Mouse (Mus musculus) yolk sac, embryonic 10.5 days (tissue): ENCODE results near the gene Fnbp1l.

Experiments
- DNase-seq: peaks from one replicate; pipeline ENCODE4 v3.0.0-alpha.2; 2017; ENCODE audit warnings: low spot score

The Fnbp1l gene

GRCm38 (mm10) chr3:122520875-122521274 lies 98.6 kb downstream of the Fnbp1l start:
- no peak for DNase-seq

DNA sequence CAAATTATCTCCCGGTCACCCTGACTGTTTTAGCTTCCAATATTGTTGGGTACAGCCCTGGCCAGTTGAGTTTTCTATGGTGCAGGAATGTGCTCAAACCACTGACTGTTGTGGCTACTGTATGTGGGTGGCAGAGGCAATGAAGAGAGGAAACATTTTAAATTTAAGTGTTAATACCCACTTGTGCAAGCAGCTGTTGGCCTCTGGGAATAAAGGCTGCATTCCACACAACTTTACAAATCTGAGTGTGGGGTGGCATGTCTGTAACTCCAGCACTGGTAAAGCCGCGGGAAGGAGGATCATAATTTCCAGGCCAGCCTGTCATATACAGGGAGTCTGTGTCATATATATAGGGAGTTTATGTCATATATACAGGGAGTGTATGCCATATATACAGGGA lies 99.2 kb downstream of the Fnbp1l start:
- DNase-seq: no peak

DNA sequence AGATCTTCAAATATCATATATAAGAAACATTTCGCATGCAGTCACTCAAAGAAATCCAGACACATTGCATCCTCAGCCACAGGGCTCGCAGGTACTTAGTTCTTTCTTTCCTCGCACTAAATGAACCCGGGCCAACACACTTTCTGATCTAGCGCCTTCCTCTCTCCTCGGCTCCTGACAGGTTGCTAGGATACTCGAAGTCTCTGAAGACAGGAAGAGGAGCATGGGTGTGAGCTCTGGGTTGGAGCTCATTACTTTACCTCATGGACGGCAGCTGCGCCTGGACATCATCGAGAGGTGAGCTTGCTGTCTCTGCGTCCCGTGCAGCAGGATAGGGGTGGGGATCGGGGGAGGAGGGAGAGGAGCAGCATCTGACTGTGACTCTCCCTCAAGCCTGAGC lies 100.4 kb downstream of the Fnbp1l start:
- DNase-seq: no peak

DNA sequence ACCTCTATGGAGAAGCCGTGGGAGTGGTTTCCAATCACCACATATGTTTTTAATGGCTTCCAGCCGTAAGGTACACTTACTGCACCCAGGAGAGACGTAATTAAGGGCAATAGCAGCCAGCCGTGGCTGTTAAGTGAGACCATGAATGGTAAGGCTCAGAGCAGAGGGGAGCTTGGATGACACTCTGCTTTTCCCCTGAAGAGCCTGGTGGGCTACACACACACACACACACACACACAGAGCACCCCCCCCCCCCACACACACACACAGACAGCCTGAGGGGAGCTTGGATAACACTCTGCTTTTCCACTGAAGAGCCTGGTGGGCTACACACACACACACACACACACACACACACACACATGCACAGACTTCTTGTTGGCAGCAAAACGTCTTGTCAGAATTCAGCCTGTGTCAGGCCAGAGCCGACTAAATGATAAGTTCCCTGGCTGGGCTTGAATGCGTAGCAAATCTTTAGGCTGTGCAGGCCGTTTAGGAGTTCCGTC lies 101.2 kb downstream of the Fnbp1l start:
- no peak for DNase-seq

GRCm38 (mm10) chr3:122517726-122518125 lies 101.8 kb downstream of the Fnbp1l start:
- DNase-seq: no peak

DNA sequence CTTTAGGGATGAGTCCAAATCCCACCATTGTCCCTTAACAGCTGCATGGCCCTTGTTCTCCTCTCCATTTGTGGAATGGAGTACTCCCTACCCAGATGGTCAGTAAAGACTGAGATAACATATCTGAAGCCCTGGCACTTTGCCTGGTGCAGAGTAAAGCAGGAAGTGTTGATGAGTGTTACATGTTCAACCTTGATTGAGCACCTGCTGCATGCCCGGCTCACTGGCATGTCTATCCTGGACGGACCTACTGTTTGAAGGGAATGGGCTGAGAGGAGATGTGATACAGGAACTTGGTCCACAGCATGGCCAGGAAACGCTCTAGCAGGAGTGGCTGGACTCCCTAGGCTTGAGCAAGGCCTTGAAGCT lies 103.2 kb downstream of the Fnbp1l start:
- no peak for DNase-seq

- no peak for DNase-seq
These were observed 103.8 kb downstream of the Fnbp1l start for GRCm38 (mm10) chr3:122515568-122516326.

DNA sequence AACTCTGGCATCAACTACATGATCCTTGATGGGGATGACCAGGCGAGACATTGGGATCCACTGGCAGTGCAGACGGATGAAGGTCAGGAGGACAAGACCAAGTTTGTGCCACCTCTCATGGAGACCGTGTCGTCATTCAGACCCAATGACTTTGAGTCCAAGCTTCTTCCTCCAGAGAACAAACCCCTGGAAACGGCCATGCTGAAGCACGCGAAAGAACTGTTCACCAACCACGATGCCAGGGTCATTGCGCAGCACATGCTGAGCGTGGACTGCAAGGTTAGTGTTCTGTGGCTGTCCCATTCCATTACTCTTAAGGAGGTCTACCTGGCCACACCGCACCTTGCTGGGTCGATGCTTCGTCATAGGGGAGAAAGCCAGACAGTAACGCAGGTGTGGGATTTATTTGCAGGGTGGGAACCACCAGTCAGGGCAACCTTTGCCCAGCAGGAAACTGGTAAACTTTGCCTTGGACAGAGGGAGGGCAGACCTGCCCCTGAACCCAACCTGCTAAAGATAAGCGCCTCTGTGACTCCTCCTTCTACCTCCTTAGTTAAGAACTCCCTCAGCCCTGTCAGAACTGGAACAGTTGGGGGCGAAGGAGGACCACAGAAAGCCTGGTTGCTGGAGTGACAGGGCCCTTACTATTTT lies 106.7 kb downstream of the Fnbp1l start:
- DNase-seq: peak; percentile 67

GRCm38 (mm10) chr3:122511721-122512619 lies 107.5 kb downstream of the Fnbp1l start:
- peak; percentile 69 for DNase-seq

- no peak for DNase-seq
These were observed 108.6 kb downstream of the Fnbp1l start for GRCm38 (mm10) chr3:122510932-122511331.

DNA sequence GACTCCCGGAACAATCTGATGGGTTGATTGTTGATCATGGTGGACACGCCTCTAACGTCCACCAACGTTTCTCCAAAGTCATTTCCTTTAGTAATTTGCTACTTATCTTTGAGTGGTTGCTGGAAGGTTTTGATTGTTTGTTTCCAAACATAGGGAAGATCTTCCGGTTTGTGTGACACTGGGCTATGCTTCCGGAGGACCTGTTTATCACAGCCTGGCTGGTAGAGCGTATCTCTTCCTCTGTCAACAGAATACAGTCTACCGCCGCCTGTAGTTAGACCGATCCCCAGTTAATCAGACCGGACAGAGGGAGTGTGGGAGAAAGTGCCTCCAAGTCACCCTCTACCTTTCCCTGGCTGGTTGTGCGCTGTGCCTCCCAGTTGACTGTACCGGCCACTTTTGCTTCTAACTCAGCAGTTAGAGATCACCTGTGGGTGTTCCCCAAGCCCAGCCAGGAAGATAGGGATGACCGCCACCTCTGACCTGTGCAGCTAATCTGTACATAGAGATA lies 109.2 kb downstream of the Fnbp1l start:
- DNase-seq: peak; percentile 65

DNA sequence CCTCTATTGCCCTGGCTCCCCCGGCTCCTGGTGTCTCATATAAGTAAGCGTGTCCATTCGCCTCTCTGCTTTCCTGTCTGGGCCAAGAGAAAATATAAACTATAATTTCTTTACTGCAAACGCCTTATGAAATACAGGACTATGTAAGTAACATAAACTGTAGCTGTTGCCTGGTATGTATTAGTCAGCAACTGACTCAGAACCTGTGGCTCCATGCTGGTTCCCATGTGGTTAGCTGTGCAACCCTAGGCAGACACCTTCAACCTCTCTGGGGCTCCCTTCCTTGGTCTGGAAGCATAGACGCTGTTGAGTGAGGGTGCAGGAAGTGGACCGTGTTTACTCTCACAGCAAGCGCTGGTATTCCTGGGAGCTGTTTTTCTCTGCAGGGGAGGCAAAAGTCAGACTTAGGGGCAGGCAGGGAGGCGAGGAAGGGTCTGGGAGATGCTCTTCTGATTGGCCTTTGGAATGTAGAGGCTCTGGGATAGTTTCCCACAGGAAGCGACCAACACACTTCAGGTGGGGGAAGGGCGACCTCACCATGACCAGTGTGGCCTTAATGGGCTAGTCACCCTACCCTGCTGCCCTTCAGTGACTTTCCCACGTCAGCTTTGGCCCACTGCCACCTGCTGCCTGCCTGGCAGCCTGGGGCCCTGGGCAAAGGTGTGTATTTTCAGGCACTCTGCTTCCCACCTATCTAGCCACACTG lies 109.8 kb downstream of the Fnbp1l start:
- peak; percentile 75 for DNase-seq

DNA sequence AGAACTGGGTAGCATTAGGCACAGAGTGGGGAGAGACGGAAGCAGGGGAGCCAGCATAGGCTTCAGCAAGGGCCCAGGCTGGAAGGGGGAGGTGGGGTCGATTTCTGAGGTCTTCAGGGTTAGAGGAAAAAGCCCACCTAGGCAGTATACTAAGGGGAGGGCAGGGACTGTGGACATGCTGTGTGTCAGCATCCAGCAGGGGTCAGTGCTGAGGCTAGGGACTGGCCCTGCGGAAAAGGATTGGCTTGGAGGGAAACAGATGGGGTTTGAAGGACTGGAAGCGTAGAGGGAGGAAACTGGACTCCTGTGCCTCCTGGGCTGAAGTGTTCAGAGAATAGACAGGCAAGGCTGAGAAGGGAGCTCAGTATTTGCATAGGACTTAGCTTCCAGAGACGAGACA lies 110.4 kb downstream of the Fnbp1l start:
- peak; percentile 73 for DNase-seq

DNA sequence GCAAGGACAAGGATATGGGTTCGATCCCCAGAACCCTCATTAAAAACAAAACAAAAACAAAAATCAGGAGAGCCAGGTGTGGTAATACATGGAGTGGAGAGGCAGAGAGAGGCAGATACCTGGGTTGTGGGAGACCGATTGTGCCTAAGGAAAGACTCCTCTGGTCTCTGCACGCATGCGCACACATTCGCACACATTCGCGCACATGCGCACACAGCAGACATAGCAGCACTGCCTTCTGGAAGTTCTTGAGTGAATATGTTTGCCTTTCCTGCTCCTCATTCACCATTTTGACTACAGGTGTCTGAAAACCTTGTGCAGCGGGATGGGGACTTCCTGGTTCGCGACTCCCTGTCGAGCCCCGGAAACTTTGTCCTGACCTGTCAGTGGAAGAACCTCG lies 111.7 kb downstream of the Fnbp1l start:
- DNase-seq: no peak

DNA sequence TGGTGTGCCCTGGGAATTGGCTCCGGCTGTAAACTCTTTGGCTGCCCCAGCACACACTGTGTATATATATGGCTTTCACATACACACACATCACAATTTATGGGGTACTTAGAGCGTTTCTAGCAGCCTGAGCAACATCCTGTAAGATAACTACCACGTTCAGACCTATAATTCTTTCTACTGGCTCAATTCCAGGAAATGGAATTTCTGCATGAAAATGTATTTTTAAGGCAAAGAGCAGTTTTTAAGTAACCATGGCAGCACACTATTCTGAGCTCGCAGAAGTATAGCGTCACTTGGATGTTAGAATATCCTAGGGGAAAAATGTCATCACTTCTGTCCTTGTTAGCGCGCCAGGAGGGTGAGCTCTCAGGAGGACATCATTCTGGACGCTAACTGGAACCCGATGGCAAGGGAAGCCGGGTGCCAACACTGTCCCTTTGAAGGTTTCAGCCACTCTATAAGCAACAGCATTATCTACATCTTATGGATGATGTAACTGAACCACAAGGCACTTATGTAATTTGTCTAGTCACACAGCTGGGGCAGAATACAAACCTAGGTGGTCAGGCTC lies 113.1 kb downstream of the Fnbp1l start:
- no peak for DNase-seq

DNA sequence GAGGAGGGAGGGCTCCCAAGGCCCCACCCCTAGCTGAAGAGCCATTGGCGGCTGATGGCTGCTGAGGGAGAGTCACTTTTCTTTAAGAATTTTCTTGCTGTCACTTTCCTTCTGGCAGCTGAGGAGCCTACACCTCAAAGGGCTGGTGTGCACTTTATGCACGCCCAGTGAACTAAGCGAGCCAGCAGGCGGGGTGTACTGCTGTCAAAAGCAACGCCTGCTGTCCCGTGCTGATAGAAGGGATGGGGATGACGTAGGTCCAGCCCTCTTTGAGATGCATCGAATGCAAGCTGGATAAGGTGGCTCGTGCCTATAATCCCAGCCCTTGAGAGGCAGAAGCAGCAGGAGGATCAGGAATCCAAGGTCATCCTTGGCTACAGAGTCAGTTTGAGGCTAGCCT lies 118.6 kb downstream of the Fnbp1l start:
- DNase-seq: no peak

DNA sequence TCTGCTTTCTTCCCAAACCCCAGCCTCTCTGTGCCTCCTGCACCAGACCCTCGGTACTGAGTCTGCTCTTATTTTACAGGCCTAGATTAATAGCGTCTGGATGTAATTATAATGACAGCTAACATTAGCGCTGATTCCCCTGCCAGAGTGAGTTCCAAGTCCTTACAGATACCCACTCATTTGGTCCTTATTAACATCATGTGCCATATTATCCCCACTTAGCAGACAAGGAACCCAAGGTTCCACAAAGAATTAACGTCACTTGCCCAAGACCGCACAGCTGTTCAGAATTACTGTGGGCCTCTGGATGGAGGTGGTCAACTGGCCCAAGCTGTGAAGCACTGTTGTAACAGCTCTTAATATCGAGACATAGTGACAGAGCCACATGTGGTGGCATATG lies 119.9 kb downstream of the Fnbp1l start:
- no peak for DNase-seq

- DNase-seq: no peak
These were observed 121.0 kb downstream of the Fnbp1l start for GRCm38 (mm10) chr3:122498528-122498927.

DNA sequence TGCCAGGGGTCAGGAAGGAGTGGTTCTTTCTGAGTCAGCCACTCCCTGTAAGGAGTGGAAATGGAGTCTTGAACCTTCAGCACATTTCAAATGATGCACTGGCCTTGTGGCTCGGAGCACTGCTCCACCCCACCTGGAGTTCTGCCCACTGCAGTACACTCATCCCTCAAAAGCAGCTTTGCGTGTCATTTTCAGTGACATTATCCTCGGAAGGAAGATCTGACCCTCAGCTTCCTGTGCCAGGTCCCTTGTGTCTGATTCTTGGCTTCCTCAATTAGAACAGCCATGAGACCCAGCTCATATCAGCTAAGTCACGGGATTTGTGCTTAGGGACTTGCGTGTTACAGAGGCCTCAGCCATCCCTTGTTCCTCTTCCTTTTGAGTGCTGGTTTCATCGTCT lies 121.6 kb downstream of the Fnbp1l start:
- no peak for DNase-seq

DNA sequence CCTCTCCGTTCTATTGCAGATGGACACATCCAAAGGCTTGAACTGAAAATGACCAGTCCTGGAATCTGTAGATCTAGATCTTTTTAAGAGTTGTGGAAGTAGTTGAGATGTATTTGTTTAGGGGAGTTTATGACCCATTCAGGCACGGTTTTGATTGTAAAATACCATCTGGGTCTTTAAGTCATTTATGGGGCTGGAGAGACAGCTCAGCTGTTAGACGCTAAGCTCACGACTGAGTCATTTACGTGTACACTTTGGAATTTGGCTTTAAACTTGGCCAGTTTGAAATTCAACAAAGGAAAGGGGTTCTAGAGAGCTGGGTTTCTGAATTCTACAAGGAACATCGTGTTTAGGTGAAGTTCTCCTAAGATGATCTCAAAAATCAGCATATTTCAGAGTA lies 124.8 kb downstream of the Fnbp1l start:
- DNase-seq: no peak

GRCm38 (mm10) chr3:122492872-122493615 lies 126.5 kb downstream of the Fnbp1l start:
- no peak for DNase-seq
